Mouse (Mus musculus) ES-E14 (cell line): ENCODE data around the gene Brd9.

ENCODE experiments used
- CHD2 ChIP-seq: IDR thresholded peaks from 2 replicates; pipeline ENCODE4 v1.6.1; 2014; ENCODE audit warnings: mild to moderate bottlenecking, low read depth, low read length, inconsistent platforms
- MAFK ChIP-seq: IDR thresholded peaks from 2 replicates; pipeline ENCODE4 v1.6.1; 2014; ENCODE audit warnings: mild to moderate bottlenecking, low read depth, low read length, inconsistent platforms; ENCODE audit not compliant: insufficient read depth

- TF ChIP-seq CHD2 (no peak), MAFK (no peak)
Observed at GRCm38 (mm10) chr13:73954666-73955065, 17.1 kb downstream of the Brd9 start.
